12 mouse cellular contexts compared by ENCODE assay signal in the genomic region with DNA sequence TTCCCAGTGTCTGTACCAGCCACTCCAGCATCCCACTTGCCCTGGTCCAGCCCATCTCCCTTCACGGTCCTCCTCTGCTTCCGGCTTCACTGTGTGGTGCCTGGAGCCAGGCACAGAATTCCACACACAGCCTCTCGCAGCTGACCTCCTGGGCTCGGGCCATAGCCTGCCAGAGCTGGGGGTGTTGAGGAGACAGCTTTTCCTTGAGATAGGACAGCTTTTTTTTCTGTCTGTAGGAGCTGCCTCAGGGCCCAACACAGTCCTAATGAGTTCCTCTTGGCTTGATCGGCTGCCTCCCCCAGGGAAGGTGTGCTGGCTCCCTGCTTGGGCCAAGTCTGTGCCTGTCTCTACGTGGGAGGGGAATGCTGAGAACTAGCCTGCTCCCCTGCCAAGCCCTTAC. TPM values are rescaled to one million over a fixed set of nuclear protein-coding genes. Genes with fewer than 3 reads are reported as not detected.
DNase-seq lines count a peak whose midpoint lies in the region; ATAC-seq and TF ChIP-seq lines count a peak whose summit lies in the region.
"Had no signal": no experiment of that assay in that cellular context is flagged by ENCODE, and none has a peak within 500 bp of the region (broad histone marks: within the 10 kb centered on the region; RNA-seq: fewer than 3 reads in every experiment).

No protein-coding gene starts in this region.

- peak; percentile 40 for DNase-seq in lung, embryonic 14.5 days
- DNase-seq in lung, adult 18-20 months: no peak
- peak; percentile 28 for DNase-seq in NIH3T3 (ENCODE audit: low read depth)
- DNase-seq in embryonic facial prominence, embryonic 11.5 days (ENCODE audit: low spot score): no peak
- DNase-seq in limb, embryonic 10.5 days (ENCODE audit: low spot score): no peak
- DNase-seq in gastrocnemius, postnatal 25 days: no peak
- no peak for DNase-seq in spleen, postnatal 14 days (ENCODE audit: low spot score in 2 of 2)
- DNase-seq: cerebellum, postnatal 25 days had no signal

- no peak overlapping the region for H3K27ac ChIP-seq in lung, embryonic 14.5 days (ENCODE audit: low read depth)
- H3K27ac ChIP-seq in embryonic facial prominence, embryonic 11.5 days (replicated peaks; ENCODE audit: low read depth, low read length): peak overlapping the region; percentile 41; the same call in 1 of the 2 replicates
- peak overlapping the region; percentile 61 for H3K27ac ChIP-seq in limb, embryonic 10.5 days
- H3K27ac ChIP-seq: left cerebral cortex, adult 2 months had no signal

- H3K9ac ChIP-seq in lung, embryonic 14.5 days: no peak overlapping the region
- H3K9ac ChIP-seq in embryonic facial prominence, embryonic 11.5 days (replicated peaks; ENCODE audit: low read length): no peak overlapping the region; the same call in 1 of the 2 replicates

- H3K9me3 ChIP-seq in lung, embryonic 14.5 days (ENCODE audit: low read depth, low read length): no peaks in the 10 kb centered on the region
- no peaks in the 10 kb centered on the region for H3K9me3 ChIP-seq in embryonic facial prominence, embryonic 11.5 days (replicated peaks; ENCODE audit: control insufficient read depth, low read length)
- H3K9me3 ChIP-seq in limb, embryonic 10.5 days (replicated peaks): no peaks in the 10 kb centered on the region

- H3K4me1 ChIP-seq in lung, embryonic 14.5 days (ENCODE audit: insufficient read depth): no peaks in the 10 kb centered on the region
- H3K4me1 ChIP-seq in embryonic facial prominence, embryonic 11.5 days (ENCODE audit: control insufficient read depth, insufficient read depth, low read length): peaks cover 7% of the 10 kb centered on the region
- H3K4me1 ChIP-seq in limb, embryonic 10.5 days: peaks cover 58% of the 10 kb centered on the region

- TF ChIP-seq CTCF in lung, embryonic 14.5 days (IDR thresholded peaks at IDR 0.05; ENCODE audit: low read depth): no peak

- H3K27me3 ChIP-seq in lung, embryonic 14.5 days (ENCODE audit: insufficient read depth, low read length): no peaks in the 10 kb centered on the region
- H3K27me3 ChIP-seq in embryonic facial prominence, embryonic 11.5 days (ENCODE audit: control insufficient read depth, insufficient read depth, low read length): no peaks in the 10 kb centered on the region
- peaks cover 7% of the 10 kb centered on the region; the same call in 1 of the 2 replicates for H3K27me3 ChIP-seq in limb, embryonic 10.5 days (ENCODE audit: low read depth, poor library complexity, severe bottlenecking)

- H3K36me3 ChIP-seq in lung, embryonic 14.5 days (ENCODE audit: insufficient read depth): no peaks in the 10 kb centered on the region
- H3K36me3 ChIP-seq in embryonic facial prominence, embryonic 11.5 days (replicated peaks; ENCODE audit: control insufficient read depth, insufficient read depth, low read depth, low read length): no peaks in the 10 kb centered on the region
- no peaks in the 10 kb centered on the region for H3K36me3 ChIP-seq in limb, embryonic 10.5 days

- ATAC-seq in lung, embryonic 14.5 days (ENCODE audit: insufficient read depth): peak; percentile 59; the same call in 1 of the 2 replicates
- no peak for ATAC-seq in embryonic facial prominence, embryonic 11.5 days (replicated peaks; ENCODE audit: insufficient number of reproducible peaks, low FRiP score, low TSS enrichment, low read depth)
- ATAC-seq: forebrain, embryonic 14.5 days had no signal

- no peak overlapping the region for H3K4me3 ChIP-seq in lung, embryonic 14.5 days (ENCODE audit: low read depth, low read length)
- no peak overlapping the region for H3K4me3 ChIP-seq in embryonic facial prominence, embryonic 11.5 days (ENCODE audit: low read depth, low read length)
- H3K4me3 ChIP-seq in limb, embryonic 10.5 days: no peak overlapping the region
- H3K4me3 ChIP-seq: left cerebral cortex, adult 2 months had no signal

- no peak overlapping the region for H3K4me2 ChIP-seq in lung, embryonic 14.5 days
- H3K4me2 ChIP-seq in embryonic facial prominence, embryonic 11.5 days (ENCODE audit: low read depth, low read length): no peak overlapping the region

- 12% methylated on average over 6 of the region's 6 CpGs for WGBS in lung, embryonic 14.5 days
- WGBS in embryonic facial prominence, embryonic 11.5 days: 12% methylated on average over 6 of the region's 6 CpGs
- WGBS in limb, embryonic 10.5 days: 6% methylated on average over 6 of the region's 6 CpGs

RNA-seq across cellular contexts. Expression of a gene that starts 17.0 kb away (rescaled TPM):
- 0.80 and 0.87 TPM in 2 replicates for polyA plus RNA-seq in lung, embryonic 14.5 days (2014; fragmentation: Nextera tagmentation; extraction: Ambion mirVana)
- polyA plus RNA-seq in embryonic facial prominence, embryonic 11.5 days (2014; fragmentation: Nextera tagmentation; extraction: Ambion mirVana): 0.84 and 1.2 TPM in 2 replicates
- 0.15 and 0.16 TPM in 2 replicates for polyA plus RNA-seq in limb, embryonic 10.5 days (2016; fragmentation: Nextera tagmentation; extraction: Ambion mirVana)
- total RNA-seq in gastrocnemius, postnatal 25 days (2021): under 1 TPM; 0.29 to 0.79 TPM
- total RNA-seq: granulocyte monocyte progenitor cell, adult 5-6 weeks had no signal

RNA-seq across cellular contexts. Expression of a gene that starts 45.9 kb away (rescaled TPM):
- 39.8 and 42.3 TPM in 2 replicates for polyA plus RNA-seq in lung, embryonic 14.5 days (2014; fragmentation: Nextera tagmentation; extraction: Ambion mirVana)
- 83.5 and 84.3 TPM in 2 replicates for polyA plus RNA-seq in embryonic facial prominence, embryonic 11.5 days (2014; fragmentation: Nextera tagmentation; extraction: Ambion mirVana)
- polyA plus RNA-seq in limb, embryonic 10.5 days (2016; fragmentation: Nextera tagmentation; extraction: Ambion mirVana): 107 and 120 TPM in 2 replicates
- total RNA-seq in gastrocnemius, postnatal 25 days (2021): 1 to 10 TPM; 4.2 to 5.8 TPM
- total RNA-seq: granulocyte monocyte progenitor cell, adult 5-6 weeks had no signal

RNA-seq across cellular contexts. Expression of a gene that starts 58.3 kb away (rescaled TPM):
- polyA plus RNA-seq in lung, embryonic 14.5 days (2014; fragmentation: Nextera tagmentation; extraction: Ambion mirVana): 0.07 TPM in 1 of 2 replicates, not detected in the other
- polyA plus RNA-seq in embryonic facial prominence, embryonic 11.5 days (2014; fragmentation: Nextera tagmentation; extraction: Ambion mirVana): 0.11 and 0.14 TPM in 2 replicates
- 0.04 and 0.13 TPM in 2 replicates for polyA plus RNA-seq in limb, embryonic 10.5 days (2016; fragmentation: Nextera tagmentation; extraction: Ambion mirVana)
- not detected for total RNA-seq in gastrocnemius, postnatal 25 days (2021)
- total RNA-seq: granulocyte monocyte progenitor cell, adult 5-6 weeks had no signal
- polyA plus RNA-seq: stomach, embryonic 14.5 days had no signal

Comparison
In these comparisons a context has a peak if more than half of its experiments do, and no peak if none do; other contexts are left out.
1. DNase-seq: peak in lung, embryonic 14.5 days (single experiment) and NIH3T3 (single experiment); none in lung, adult 18-20 months (0 of 2), embryonic facial prominence, embryonic 11.5 days (single experiment), limb, embryonic 10.5 days (single experiment), gastrocnemius, postnatal 25 days (single experiment) and spleen, postnatal 14 days (0 of 2).